Mouse (Mus musculus) layer of hippocampus, adult 11-12 months (tissue): ENCODE results near the gene Prdx3.
A peak's percentile ranks its signal among the peaks of the same experiment; 100 is the strongest.

Source experiments
- DNase-seq: peaks from one replicate; pipeline ENCODE4 v3.0.0; 2022; ENCODE audit warnings: low spot score

The Prdx3 gene

GRCm38 (mm10) chr19:60874064-60874694, at the start of gene Prdx3:
TSS of gene Prdx3 (minus strand) at chr19:60874556.
- DNase-seq = peak; percentile 96

DNA sequence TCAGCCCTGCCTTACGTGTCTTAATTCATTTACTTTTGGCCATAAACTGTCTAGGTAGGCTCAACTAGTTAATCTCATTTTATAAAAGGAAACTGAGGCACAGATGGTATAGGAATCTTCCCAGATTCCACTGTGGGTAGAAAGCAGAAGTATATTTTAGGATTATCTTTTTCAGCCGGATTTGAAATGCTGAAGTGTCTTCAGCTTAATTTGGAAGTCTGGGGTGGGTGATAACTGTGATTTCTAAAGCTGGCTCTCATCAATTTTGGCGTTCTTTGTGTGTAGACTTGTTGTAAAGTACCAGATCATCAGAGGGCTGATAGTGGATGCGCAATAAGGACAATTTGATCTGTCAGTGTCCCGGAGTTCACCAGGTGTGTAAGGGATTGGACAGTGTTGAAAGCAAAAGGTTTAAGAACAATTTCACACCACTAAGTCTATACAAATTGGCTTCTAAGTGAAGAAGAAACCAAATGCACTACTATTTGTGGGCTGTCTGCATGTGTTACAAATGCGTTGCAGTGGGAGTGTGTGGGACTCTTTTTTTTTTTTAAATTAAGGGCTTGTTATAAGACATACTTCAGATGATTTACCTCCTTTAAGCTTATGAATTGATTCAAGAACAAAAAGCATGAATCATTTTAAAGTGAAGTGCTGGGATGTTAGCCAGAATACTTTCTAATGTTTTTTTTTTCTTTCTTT, 42.7 kb upstream of the Prdx3 start:
- DNase-seq = no peak

DNA sequence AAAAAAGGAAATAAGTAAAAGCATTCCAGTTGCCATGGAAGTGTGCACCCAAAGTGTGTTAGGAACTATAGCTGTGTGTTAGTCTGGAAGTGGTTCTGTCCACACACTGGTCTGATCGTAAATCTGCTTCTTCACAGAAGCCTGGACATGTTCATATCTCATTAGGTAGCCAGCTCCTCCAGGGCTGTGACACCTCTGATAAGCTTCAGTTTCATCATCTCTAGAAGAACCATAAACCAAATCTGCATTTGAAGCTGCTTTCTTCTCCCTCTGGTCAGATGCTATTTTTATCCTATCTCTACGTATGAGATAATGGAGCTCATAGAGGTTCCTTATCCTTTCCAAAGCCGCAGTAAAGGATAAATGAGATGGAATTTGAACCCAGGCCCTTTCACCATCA, 41.5 kb upstream of the Prdx3 start:
- DNase-seq = no peak

GRCm38 (mm10) chr19:60915236-60915635, 40.9 kb upstream of the Prdx3 start:
- DNase-seq = no peak

- DNase-seq = no peak
These were observed 37.3 kb upstream of the Prdx3 start for GRCm38 (mm10) chr19:60911653-60912052.

- no peak for DNase-seq
These were observed 35.9 kb upstream of the Prdx3 start for GRCm38 (mm10) chr19:60910304-60910703.

DNA sequence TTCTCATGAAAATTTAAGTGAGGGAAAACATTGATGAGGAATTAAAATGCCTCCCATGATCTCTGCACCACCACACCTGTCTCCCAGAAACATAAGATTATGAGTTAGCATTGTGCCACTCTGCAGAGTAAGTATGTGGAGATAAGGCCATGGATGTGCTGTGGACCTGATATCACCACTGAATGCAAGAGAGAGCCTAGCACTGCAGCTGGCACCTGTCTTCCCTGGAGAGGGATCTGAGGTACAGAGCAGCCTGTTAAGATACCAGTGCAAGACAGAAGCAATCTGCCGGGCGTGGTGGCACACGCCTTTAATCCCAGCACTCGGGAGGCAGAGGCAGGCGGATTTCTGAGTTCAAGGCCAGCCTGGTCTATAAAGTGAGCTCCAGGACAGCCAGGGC, 31.1 kb upstream of the Prdx3 start:
- DNase-seq = no peak

GRCm38 (mm10) chr19:60903971-60904370, 29.6 kb upstream of the Prdx3 start:
- DNase-seq = no peak

- no peak for DNase-seq
These were observed 28.8 kb upstream of the Prdx3 start for GRCm38 (mm10) chr19:60903139-60903538.

DNA sequence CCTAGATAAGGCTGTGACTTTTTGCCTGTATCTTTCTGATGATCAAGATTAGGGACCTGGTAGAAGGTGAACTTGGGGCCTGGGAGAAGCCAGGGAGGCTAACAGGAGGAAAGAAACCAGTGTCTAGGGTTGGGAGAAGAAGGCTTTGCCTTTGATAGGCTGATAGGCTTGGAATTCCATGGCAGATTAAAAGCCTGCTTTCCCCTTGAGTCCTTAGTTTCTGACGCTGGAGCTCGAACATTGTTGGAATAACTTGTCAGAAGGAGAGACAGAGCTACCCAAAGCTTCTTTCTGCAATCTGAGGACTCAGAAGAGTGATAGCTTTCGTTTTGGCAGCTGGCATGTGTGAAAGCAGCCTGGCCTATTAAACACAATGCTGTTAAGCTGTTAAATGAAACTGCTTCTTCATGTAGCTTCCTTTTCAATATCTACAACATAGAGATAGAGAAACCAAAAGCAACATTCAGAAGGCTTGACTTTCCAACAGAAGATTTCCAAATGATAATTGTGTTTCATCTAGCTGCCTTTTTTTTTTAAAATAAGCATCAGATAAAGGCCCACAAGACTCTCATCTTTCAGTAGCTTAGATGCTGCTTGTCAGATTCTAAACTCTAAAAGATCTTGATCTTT, 21.0 kb upstream of the Prdx3 start:
- no peak for DNase-seq

GRCm38 (mm10) chr19:60891934-60892547, 17.7 kb upstream of the Prdx3 start:
- DNase-seq = peak; percentile 66

DNA sequence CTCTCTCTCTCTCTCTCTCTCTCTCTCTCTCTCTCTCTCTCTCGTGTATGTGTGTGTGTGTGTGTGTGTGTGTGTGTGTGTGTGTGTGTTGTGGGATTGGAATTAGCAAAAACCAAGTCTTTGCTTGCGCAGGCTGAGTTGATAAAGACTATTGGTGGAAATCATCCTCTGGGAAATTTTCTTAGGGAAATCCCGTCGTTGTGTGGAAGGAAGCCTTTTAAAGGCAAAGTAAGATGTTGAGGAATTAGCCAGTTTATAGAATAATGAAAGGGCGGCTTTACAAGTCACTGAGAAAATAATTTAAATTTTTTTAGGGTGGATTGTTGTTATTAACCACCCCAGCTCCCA, 16.7 kb upstream of the Prdx3 start:
- no peak for DNase-seq

DNA sequence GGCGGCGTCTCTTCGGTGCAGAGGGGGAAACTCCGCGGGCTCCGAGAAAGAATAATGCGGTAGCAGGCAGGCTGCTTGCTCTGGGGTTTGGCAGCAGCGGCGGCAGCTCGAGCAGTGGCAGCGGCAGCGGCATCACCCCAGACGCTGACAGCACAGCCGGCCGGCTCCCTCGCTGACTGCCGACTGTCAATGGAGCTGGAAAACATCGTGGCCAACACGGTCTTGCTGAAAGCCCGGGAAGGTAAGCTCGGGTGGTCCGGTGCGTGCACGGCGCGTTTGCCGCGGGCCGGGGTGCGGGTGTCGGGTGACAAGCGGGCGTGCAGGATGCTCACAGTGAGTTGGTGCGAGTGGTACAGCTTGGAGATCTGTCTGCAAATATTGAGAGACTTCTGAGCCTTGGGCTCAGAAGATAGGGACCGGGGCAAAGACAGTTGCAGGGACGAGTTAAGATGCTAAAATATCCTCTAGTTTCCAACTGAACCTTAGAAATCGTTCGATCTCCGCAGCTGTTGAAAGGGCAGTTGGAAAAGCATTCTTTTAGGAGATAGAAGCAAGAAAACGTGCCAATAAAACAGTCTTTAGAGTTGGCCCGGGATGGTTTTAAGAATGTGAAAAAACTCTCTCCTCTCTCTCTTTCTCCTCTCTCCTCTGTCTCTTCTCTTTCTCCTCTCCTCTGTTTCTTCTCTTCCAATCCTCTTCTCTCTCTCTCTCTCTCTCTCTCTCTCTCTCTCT, 16.2 kb upstream of the Prdx3 start:
- no peak for DNase-seq

DNA sequence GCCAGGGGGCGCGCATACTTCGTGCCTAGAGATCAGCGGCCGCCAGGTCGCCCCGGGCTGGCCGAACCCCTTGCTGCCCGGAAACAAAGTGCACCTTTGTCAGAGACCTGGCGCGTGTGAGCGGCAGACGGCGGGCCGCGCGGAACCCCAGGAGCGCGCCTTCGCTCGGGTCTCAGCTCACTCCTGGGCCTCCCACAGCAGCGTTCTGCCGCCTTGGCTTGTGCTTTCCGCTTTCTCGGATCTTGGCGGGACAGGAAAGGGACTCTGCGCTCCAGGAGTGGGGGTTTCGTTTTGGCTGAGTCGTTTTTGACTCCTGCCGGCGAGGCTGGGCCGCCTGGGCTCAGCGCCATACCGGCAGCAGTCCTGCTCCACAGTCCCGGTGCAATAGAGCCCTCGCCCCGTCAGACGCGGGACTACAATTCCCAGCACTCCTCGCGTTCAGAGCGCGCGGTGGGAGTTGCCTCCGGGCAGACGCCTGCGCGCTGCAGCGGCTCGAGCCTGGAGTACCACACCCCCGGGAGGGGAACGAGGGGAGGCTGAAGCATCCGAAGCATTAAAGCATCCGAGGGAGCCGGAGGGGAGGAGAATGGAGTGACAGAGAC, 15.5 kb upstream of the Prdx3 start, which contains the start of gene Grk5:
Gene Grk5, plus strand, starts transcription at position 36 of the 602 bp plus-strand sequence.
- peak; percentile 96 for DNase-seq

- peak; percentile 44 for DNase-seq
These were observed 14.9 kb upstream of the Prdx3 start for GRCm38 (mm10) chr19:60889101-60889713.

- DNase-seq = no peak
These were observed 13.3 kb upstream of the Prdx3 start for GRCm38 (mm10) chr19:60887637-60888036.

DNA sequence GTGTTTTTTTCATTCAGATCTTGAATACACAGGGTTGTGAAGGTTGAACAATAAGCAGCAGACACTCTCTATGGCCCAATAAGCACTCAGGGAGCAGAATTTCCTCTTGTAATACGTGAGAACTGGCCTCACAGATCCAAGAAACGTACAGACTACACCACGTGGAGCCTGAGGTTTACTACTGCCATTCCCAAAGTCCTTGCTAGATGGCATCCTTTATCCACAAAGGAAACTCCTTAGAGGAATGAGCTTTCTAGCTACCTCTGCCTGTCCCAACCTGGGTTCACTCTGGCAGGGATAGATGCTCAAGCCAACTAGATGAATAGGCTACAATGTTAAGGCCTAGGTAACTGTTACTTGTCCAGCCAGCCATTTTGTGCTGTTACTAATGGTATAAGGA, 8.8 kb upstream of the Prdx3 start:
- peak; percentile 42 for DNase-seq

GRCm38 (mm10) chr19:60873501-60873900, 855 bp downstream of the Prdx3 start:
- DNase-seq = no peak

- DNase-seq = no peak
These were observed 2.1 kb downstream of the Prdx3 start for GRCm38 (mm10) chr19:60872272-60872671.

DNA sequence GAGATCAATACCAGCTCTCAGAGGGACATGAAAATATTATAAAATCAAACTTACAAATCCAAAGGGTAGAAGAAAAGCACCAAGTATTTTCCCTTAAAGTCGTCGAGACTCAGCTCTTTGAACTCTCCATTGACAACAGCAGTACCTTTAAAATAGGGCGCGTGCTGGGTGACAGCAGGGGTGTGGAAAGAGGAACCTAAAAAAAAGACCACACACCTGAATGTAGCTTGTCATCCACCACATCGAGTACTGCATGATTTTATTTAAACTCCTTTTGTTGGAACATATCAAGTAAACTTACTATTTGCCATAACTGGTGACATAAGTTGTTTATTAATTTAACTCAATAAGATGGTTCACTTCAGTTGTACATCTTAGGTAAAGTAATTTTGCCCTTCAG, 3.0 kb downstream of the Prdx3 start:
- no peak for DNase-seq

GRCm38 (mm10) chr19:60870489-60870888, 3.9 kb downstream of the Prdx3 start:
- no peak for DNase-seq
